Mouse (Mus musculus): ENCODE measurements at regions not wholly inside any gene's neighbourhood (a gene's known extent, or its start where the extent isn't known, plus 50 kb on each side); places are given as distances from the start of the nearest gene placed in this dataset.

GRCm38 (mm10) chr19:56105452-56106091 lies 181.4 kb upstream of the Habp2 start:
- no peaks in the 10 kb centered on the region for H3K27me3 ChIP-seq (replicated peaks)
- ATAC-seq (ENCODE audit: insufficient number of reproducible peaks, low FRiP score) = no peak
- H3K4me1 ChIP-seq (replicated peaks) = no peaks in the 10 kb centered on the region
- H3K27ac ChIP-seq (ENCODE audit: poor library complexity, severe bottlenecking) = no peak overlapping the region
- no peak overlapping the region for H3K4me3 ChIP-seq
- no peak overlapping the region for H3K4me2 ChIP-seq
- 81% methylated on average over 23 of the region's 23 CpGs for WGBS
- H3K9ac ChIP-seq = no peak overlapping the region
- H3K9me3 ChIP-seq (replicated peaks) = peaks cover 6% of the 10 kb centered on the region; the same call in 1 of the 2 replicates
- H3K36me3 ChIP-seq = no peaks in the 10 kb centered on the region

GRCm38 (mm10) chr19:56108796-56109195 lies 178.1 kb upstream of the Habp2 start:
- WGBS = 84% methylated on average over 6 of the region's 6 CpGs
- Histone ChIP-seq H3K4me2 (no peak overlapping the region), H3K9me3 (replicated peaks) (0 out of 2 replicates have a peak, but pooled peaks cover 4% of the 10 kb centered on the region), H3K36me3 (no peaks in the 10 kb centered on the region), H3K27ac (ENCODE audit: poor library complexity, severe bottlenecking) (no peak overlapping the region), H3K27me3 (replicated peaks) (no peaks in the 10 kb centered on the region; the same call in 1 of the 2 replicates), H3K4me1 (replicated peaks) (no peaks in the 10 kb centered on the region), H3K4me3 (no peak overlapping the region), H3K9ac (no peak overlapping the region)
- ATAC-seq (ENCODE audit: insufficient number of reproducible peaks, low FRiP score) = no peak

GRCm38 (mm10) chr19:56115552-56116284 lies 171.2 kb upstream of the Habp2 start:
- no peak for ATAC-seq (ENCODE audit: insufficient number of reproducible peaks, low FRiP score)
- no peak overlapping the region for H3K27ac ChIP-seq (ENCODE audit: poor library complexity, severe bottlenecking)

GRCm38 (mm10) chr19:56116285-56116680 lies 170.7 kb upstream of the Habp2 start:
- Histone ChIP-seq H3K9ac (no peak overlapping the region), H3K9me3 (replicated peaks) (peaks cover 4% of the 10 kb centered on the region; the same call in 1 of the 2 replicates), H3K4me3 (no peak overlapping the region), H3K36me3 (no peaks in the 10 kb centered on the region), H3K27me3 (replicated peaks) (no peaks in the 10 kb centered on the region; the same call in 1 of the 2 replicates), H3K27ac (ENCODE audit: poor library complexity, severe bottlenecking) (no peak overlapping the region), H3K4me1 (replicated peaks) (peaks cover 19% of the 10 kb centered on the region), H3K4me2 (peak overlapping the region; percentile 51)
- no peak for ATAC-seq (ENCODE audit: insufficient number of reproducible peaks, low FRiP score)
- 60% methylated on average over 7 of the region's 7 CpGs for WGBS

More at GRCm38 (mm10) chr19:56115552-56116284, 171.2 kb upstream of the Habp2 start:
- no peaks in the 10 kb centered on the region; the same call in 1 of the 2 replicates for H3K27me3 ChIP-seq (replicated peaks)
- H3K4me3 ChIP-seq = peak overlapping the region; percentile 4; the same call in 1 of the 2 replicates
- no peaks in the 10 kb centered on the region for H3K36me3 ChIP-seq
- H3K9ac ChIP-seq = no peak overlapping the region
- WGBS = 23% methylated on average over 15 of the region's 15 CpGs
- H3K4me1 ChIP-seq (replicated peaks) = peaks cover 19% of the 10 kb centered on the region
- H3K4me2 ChIP-seq = peak overlapping the region; percentile 51
- H3K9me3 ChIP-seq (replicated peaks) = 0 out of 2 replicates have a peak, but pooled peaks cover 3% of the 10 kb centered on the region

- H3K4me1 ChIP-seq (replicated peaks) = peaks cover 14% of the 10 kb centered on the region
- no peak overlapping the region for H3K9ac ChIP-seq
- H3K27me3 ChIP-seq (replicated peaks) = no peaks in the 10 kb centered on the region; the same call in 1 of the 2 replicates
- no peak for ATAC-seq (ENCODE audit: insufficient number of reproducible peaks, low FRiP score)
- WGBS = 40% methylated on average over 7 of the region's 7 CpGs
- peaks cover 9% of the 10 kb centered on the region; the same call in 1 of the 2 replicates for H3K9me3 ChIP-seq (replicated peaks)
- no peak overlapping the region for H3K27ac ChIP-seq (ENCODE audit: poor library complexity, severe bottlenecking)
- H3K36me3 ChIP-seq = no peaks in the 10 kb centered on the region
- 0 out of 2 replicates have a peak overlapping the region, but pooled peaks have one; percentile 8 for H3K4me2 ChIP-seq
- no peak overlapping the region for H3K4me3 ChIP-seq
These were observed 166.2 kb upstream of the Habp2 start for GRCm38 (mm10) chr19:56120723-56121122.

- Histone ChIP-seq H3K9ac (no peak overlapping the region), H3K27ac (ENCODE audit: poor library complexity, severe bottlenecking) (no peak overlapping the region), H3K4me2 (no peak overlapping the region), H3K9me3 (replicated peaks) (peaks cover 9% of the 10 kb centered on the region; the same call in 1 of the 2 replicates), H3K4me3 (no peak overlapping the region), H3K4me1 (replicated peaks) (0 out of 2 replicates have a peak, but pooled peaks cover 5% of the 10 kb centered on the region), H3K27me3 (replicated peaks) (no peaks in the 10 kb centered on the region; the same call in 1 of the 2 replicates), H3K36me3 (no peaks in the 10 kb centered on the region)
- 86% methylated on average over 5 of the region's 5 CpGs for WGBS
- no peak for ATAC-seq (ENCODE audit: insufficient number of reproducible peaks, low FRiP score)
These were observed 164.8 kb upstream of the Habp2 start for GRCm38 (mm10) chr19:56122186-56122585.

- Histone ChIP-seq H3K36me3 (no peaks in the 10 kb centered on the region), H3K27me3 (replicated peaks) (peaks cover 15% of the 10 kb centered on the region), H3K4me3 (no peak overlapping the region), H3K4me2 (no peak overlapping the region), H3K9ac (no peak overlapping the region), H3K4me1 (replicated peaks) (peaks cover 4% of the 10 kb centered on the region; the same call in 1 of the 2 replicates), H3K27ac (ENCODE audit: poor library complexity, severe bottlenecking) (no peak overlapping the region), H3K9me3 (replicated peaks) (no peaks in the 10 kb centered on the region)
- 61% methylated on average over 5 of the region's 5 CpGs for WGBS
- ATAC-seq (ENCODE audit: insufficient number of reproducible peaks, low FRiP score) = no peak
These were observed 155.4 kb upstream of the Habp2 start for GRCm38 (mm10) chr19:56131556-56131955.

- Histone ChIP-seq H3K4me1 (replicated peaks) (peaks cover 4% of the 10 kb centered on the region; the same call in 1 of the 2 replicates), H3K4me3 (no peak overlapping the region), H3K36me3 (no peaks in the 10 kb centered on the region), H3K27me3 (replicated peaks) (peaks cover 11% of the 10 kb centered on the region), H3K4me2 (no peak overlapping the region), H3K9me3 (replicated peaks) (no peaks in the 10 kb centered on the region), H3K9ac (no peak overlapping the region), H3K27ac (ENCODE audit: poor library complexity, severe bottlenecking) (no peak overlapping the region)
- ATAC-seq (ENCODE audit: insufficient number of reproducible peaks, low FRiP score) = no peak
- WGBS = 23% methylated on average over 7 of the region's 7 CpGs
These were observed 153.9 kb upstream of the Habp2 start for GRCm38 (mm10) chr19:56132911-56133562.

GRCm38 (mm10) chr19:56133565-56133964 lies 153.4 kb upstream of the Habp2 start:
- Histone ChIP-seq H3K4me1 (replicated peaks) (peaks cover 4% of the 10 kb centered on the region; the same call in 1 of the 2 replicates), H3K27me3 (replicated peaks) (peaks cover 11% of the 10 kb centered on the region), H3K36me3 (no peaks in the 10 kb centered on the region), H3K27ac (ENCODE audit: poor library complexity, severe bottlenecking) (no peak overlapping the region), H3K4me2 (no peak overlapping the region), H3K9ac (no peak overlapping the region), H3K9me3 (replicated peaks) (no peaks in the 10 kb centered on the region), H3K4me3 (no peak overlapping the region)
- WGBS = 25% methylated on average over 5 of the region's 5 CpGs
- ATAC-seq (ENCODE audit: insufficient number of reproducible peaks, low FRiP score) = no peak

- Histone ChIP-seq H3K9me3 (replicated peaks) (no peaks in the 10 kb centered on the region), H3K4me2 (peak overlapping the region; percentile 43), H3K27me3 (replicated peaks) (peaks cover 11% of the 10 kb centered on the region), H3K4me1 (replicated peaks) (peaks cover 4% of the 10 kb centered on the region; the same call in 1 of the 2 replicates), H3K9ac (no peak overlapping the region; the same call in 1 of the 2 replicates), H3K36me3 (no peaks in the 10 kb centered on the region), H3K4me3 (no peak overlapping the region), H3K27ac (ENCODE audit: poor library complexity, severe bottlenecking) (no peak overlapping the region)
- peak; percentile 66 for ATAC-seq (ENCODE audit: insufficient number of reproducible peaks, low FRiP score)
- 19% methylated on average over 17 of the region's 17 CpGs for WGBS
These were observed 152.7 kb upstream of the Habp2 start for GRCm38 (mm10) chr19:56134081-56134818.

Data from heart, embryonic 12.5 days (tissue).